Mouse (Mus musculus) common myeloid progenitor, adult 5-6 weeks (primary cell): ENCODE results near the gene Sap25. TPM values are rescaled to one million over a fixed set of nuclear protein-coding genes. Genes with fewer than 3 reads are reported as not detected.
"Not testable (repeated sequence)": the region's sequence is repeated elsewhere in the genome, so short reads cannot be mapped to it uniquely, and the experiment has no call there.

Experiments
- ATAC-seq: replicated peaks from 2 replicates; pipeline ENCODE4 v1.8.0; 2016; ENCODE audit warnings: low read depth, mild to moderate bottlenecking, moderate TSS enrichment, inconsistent platforms; ENCODE audit not compliant: poor library complexity, severe bottlenecking
- total RNA-seq: library from RNA; stranded (forward); fragments of 200-1000, 187-1606 nt; gene quantifications from 2 replicates; pipeline ENCODE4 v1.2.3, GENCODE M21; 2017

Sap25 gene
- 5.6 and 9.3 TPM in 2 replicates for total RNA-seq

DNA sequence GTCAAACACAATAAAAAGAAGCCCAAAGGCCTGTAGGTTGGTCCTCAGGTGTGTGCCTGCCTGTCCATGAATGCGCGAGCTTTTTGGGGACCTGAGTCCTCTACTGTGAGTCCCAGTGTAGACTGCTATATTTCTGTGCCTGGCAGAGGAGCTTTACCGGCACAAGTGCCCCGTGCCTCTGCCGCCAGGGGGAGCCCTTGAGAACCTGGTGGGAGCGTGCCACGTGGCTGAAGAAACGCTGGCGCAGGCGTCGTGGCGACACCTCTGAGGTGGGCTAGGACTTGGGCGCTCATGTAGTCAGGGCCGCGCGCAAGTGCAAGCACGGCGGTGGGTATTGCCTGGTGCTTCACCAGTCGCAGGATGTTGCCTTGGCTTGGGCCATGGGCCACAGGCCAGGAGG lies at the start of gene Sap25:
Gene Sap25 (plus strand): TSS at position 281 of the 400 bp plus-strand sequence.
- no peak for ATAC-seq

DNA sequence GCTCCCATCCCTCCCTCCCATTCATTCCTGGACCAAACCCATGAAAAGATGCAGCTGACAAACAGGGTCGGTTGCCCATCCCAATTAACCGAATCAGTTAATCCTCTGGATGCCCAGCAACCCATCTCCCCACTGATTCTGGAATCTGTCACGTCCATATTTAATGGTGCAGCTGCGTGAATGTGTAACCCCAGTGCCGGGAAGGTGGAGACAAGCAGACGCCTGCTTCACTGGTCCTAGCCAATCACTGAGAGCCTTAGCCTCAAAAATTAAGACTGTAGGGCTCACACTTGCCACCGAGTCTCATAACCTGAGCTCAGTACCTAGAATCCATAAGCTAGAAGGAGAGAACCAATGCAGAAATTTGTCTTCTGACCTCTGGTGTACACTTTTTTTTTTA lies 45.2 kb upstream of the Sap25 start:
- no peak for ATAC-seq

DNA sequence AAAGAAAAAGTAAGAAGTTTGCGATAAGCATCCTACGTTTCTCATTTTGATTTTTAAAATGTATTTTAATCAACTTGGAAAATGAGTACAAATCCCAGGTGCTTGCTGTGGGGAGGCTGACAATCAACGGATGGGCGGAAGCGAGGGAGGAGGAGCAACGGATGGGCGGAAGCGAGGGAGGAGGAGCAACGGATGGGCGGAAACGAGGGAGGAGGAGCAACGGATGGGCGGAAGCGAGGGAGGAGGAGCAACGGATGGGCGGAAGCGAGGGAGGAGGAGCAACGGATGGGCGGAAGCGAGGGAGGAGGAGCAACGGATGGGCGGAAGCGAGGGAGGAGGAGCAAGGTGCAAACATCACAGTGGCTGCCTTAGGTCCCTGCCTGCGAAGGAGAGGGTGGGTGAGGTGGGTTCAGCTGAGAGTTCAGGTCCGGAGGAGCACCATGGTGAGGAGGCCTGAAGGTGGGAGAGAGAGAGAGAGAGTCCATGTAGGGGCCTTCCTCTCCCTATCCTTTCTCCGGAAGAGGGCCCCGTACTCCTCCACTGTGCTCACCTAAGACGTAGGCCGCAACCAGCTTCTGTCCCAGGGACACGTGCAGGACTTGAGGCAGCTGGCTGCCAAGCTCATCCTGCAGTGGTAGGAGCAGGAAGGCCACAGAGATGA lies 44.4 kb upstream of the Sap25 start:
- no peak; the same call in 1 of the 2 replicates for ATAC-seq

- ATAC-seq: no peak
Observed at GRCm38 (mm10) chr5:137597625-137598024, 43.5 kb upstream of the Sap25 start.

DNA sequence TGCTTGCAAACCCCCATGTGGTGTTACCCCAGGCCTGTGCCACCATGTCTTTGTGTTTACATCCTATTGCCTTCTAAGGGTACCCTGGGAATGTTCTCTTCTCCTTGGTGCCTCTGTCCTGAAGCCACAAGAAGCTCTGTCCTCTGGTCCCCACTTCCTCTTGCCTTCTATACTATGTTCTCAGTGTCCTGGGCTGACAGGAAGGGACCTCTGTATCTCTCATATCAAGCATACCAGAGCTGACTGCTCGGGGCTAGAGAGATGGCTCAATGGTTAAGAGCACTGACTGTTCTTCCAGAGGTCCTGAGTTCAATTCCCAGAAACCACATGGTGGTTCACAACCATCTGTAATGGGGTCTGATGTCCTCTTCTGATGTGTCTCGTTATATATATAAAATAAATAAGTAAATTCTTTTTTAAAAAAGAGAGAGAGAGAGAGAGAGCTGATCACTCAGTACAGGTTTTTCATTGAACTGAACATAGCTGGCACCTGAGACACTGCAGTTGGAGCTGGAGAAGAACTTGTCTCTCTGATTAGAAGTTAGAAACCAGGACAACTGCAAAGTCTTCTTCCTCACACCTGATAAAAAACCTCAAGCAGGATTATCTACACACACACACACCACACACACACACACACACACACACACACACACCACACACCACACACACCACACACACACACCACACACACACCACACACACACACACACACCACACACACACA lies 42.9 kb upstream of the Sap25 start:
- ATAC-seq: no peak

DNA sequence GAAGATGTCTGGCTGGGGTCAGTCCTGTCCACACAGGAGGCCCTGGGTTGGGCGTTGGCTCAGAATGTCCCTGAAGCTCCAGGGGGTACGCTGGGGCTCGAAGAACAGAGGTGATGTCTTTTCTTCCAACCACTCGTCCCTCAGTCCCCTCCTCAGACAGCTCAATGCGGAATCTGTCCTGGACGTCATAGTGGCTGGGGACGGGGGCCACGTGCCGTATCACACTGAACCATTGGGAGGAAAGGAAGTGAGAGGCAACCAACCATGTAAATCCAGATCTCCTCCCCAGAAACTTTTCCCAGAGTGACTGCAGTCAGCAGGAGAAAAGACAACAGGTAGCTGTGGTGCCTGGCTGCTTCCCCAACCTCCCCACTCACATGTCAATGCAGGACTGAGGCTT lies 41.5 kb upstream of the Sap25 start:
- ATAC-seq: no peak

GRCm38 (mm10) chr5:137600281-137600618 lies 40.9 kb upstream of the Sap25 start:
- no peak; the same call in 1 of the 2 replicates for ATAC-seq

GRCm38 (mm10) chr5:137600619-137601364 lies 40.3 kb upstream of the Sap25 start, which contains the start of gene Mospd3:
Gene Mospd3 (minus strand): TSS chr5:137601058.
- ATAC-seq: peak; percentile 84

- no peak for ATAC-seq
Observed at GRCm38 (mm10) chr5:137601365-137601729, 39.8 kb upstream of the Sap25 start.

- no peak for ATAC-seq
Observed at GRCm38 (mm10) chr5:137607860-137608653, 33.1 kb upstream of the Sap25 start.

DNA sequence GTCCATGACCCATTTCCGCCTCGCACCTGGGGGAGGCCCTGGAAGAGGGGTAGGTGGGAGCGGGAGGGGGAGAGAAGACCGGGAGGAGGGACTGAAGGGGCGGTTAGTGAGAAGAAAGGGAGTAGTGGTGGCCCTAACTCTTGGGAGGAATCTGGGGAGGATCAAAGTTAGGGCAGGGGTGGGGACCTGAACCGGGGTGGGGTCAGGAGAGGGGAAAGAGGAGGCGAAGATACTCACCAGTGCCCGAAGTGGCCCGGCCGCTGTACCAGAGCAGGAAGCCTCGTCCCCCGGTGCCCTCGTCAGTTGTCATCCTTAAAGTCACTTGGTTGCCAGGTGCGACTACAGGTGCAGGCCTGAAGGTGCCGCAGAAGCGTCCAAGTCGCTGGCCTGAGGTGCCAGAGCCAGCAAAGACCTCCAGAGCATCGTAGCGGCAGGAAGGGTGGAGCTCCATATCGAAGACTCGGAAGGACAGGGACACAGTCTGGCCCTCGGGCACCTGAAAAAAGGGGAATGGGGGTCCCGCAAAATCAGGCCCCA lies 32.4 kb upstream of the Sap25 start:
- ATAC-seq: no peak

DNA sequence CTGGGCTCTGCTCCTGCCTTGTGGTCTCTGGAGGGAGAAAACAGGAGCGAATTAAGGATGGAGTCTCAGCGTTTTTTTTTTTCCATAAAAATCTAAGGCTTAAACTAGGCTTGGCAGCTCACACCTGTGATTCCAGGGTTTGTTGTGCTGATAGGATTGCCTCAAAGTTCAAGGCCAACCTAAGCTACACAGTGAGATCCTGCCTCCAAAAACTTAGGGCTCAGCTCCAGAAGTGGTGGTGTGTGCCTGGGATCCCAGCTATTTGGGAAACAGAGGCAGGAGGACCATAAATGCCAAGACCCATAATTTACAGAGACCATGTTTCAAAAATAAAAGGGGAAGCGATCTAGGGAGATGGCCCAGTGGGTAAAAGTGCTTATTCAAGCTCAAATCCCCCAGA lies 31.8 kb upstream of the Sap25 start:
- no peak for ATAC-seq

DNA sequence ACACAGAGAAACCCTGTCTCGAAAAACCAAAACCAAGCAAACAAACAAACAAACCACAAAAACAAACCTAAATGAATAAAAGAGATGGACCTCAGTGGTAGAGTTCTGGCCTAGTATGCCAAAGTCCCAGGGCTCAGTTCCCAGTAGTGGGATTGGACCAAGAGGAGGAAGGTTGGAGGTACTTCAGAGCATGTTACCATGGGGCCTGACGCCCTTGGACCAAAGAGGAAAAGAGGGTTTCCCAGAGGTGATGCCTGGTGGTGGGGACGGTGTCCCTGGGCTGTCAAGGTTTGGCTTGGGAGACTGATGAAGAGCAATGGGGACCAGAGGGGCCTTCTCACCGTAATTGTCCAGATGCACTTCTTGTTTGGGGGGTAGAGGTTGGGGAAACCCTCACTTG lies 31.1 kb upstream of the Sap25 start:
- ATAC-seq: no peak

- ATAC-seq: no peak
Observed at GRCm38 (mm10) chr5:137610548-137611244, 30.4 kb upstream of the Sap25 start.

DNA sequence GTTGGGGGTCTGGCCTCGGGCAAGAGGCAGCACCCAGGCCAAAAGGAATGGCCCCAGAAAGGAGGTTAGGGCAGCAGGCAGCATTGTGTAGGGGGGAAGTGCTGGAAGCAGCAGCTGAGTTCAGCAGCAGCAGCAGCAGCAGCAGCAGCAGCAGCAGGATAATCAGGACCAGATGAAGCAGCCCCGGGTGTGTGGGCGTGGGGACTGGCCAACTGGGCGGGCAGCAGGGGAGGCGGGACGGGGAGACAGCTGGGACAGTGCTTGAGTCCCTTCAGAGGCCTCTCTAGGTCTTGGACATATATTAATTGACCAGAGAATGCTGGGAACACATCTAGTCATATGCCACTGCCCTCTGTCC lies 29.9 kb upstream of the Sap25 start:
- ATAC-seq: no peak

- ATAC-seq: no peak
Observed at GRCm38 (mm10) chr5:137613076-137613475, 28.1 kb upstream of the Sap25 start.

GRCm38 (mm10) chr5:137613550-137613949 lies 27.6 kb upstream of the Sap25 start, which contains the start of gene Pcolce:
Gene Pcolce (minus strand): TSS chr5:137613784.
- no peak for ATAC-seq

GRCm38 (mm10) chr5:137614921-137615320 lies 26.2 kb upstream of the Sap25 start:
- not testable (repeated sequence) for ATAC-seq

DNA sequence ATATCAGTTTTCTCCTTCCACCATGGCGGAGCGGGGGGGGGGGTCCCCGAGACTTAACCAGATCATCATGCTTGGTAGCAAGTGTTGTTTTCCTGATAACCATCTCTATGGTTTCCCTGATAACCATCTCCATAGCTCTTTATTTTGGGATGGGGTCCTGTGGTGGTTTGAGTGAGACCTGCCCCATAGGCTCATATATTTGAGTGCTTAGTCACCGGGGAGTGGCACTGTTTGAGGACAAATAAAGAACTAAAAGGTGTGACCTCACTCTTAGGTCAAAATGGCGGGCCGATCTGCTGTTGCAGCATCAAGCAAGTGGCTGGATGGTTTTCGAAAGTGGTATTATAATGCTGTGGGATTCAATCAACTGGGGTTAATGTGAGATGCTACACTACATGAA lies 25.8 kb upstream of the Sap25 start:
- no peak for ATAC-seq
